Mouse (Mus musculus): ENCODE measurements around the gene Bcap29. TPM values are rescaled to one million over a fixed set of nuclear protein-coding genes. Genes with fewer than 3 reads are reported as not detected.
A peak's percentile ranks its signal among the peaks of the same experiment; 100 is the strongest.
"Not testable (repeated sequence)": the region's sequence is repeated elsewhere in the genome, so short reads cannot be mapped to it uniquely, and the experiment has no call there.

Bcap29 gene
- total RNA-seq (2021): 10 to 100 TPM; 22.6 to 24.5 TPM

GRCm38 (mm10) chr12:31634343-31635239, at the start of gene Bcap29:
TSS of gene Bcap29 (minus strand) at chr12:31634658.
- peak; percentile 27 to 89 for DNase-seq (ENCODE audit: extremely low spot score in 1 of 2, low spot score in 2 of 2)
- intact Hi-C loops (cut with DNase I): loop anchor here (10.0 kb wide), 1 partner anchor 260 kb away; no protein-coding TSS in a partner anchor

GRCm38 (mm10) chr12:31667187-31667586, 32.7 kb upstream of the Bcap29 start:
- intact Hi-C loops (cut with DNase I): no loop called here
- DNase-seq (ENCODE audit: extremely low spot score in 1 of 2, low spot score in 2 of 2): no peak

GRCm38 (mm10) chr12:31665999-31666398, 31.5 kb upstream of the Bcap29 start:
- DNase-seq (ENCODE audit: extremely low spot score in 1 of 2, low spot score in 2 of 2): no peak
- intact Hi-C loops (cut with DNase I): no loop called here

DNA sequence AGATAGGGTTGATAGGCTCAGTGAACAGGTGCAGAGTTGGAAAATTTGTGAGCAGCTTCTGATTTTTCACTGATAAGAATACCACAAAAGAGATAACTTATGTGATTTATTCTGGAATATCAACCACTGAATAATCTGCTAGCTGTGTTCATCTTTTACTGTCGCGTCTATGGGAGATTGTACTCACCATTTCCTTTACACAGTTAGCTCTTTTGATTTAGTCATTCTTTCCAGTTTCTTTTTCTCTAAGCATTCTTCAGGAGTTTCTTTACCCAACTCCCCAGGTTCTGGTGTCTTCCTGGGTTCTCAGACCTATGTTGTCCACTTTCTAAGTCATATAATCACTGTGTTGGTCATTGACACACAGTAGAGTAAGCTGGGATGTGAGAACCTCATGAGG, 22.4 kb upstream of the Bcap29 start:
- DNase-seq (ENCODE audit: extremely low spot score in 1 of 2, low spot score in 2 of 2): no peak
- intact Hi-C loops (cut with DNase I): loop anchor here (10.0 kb wide), 2 partner anchors 152 to 268 kb away; no protein-coding TSS in a partner anchor

- intact Hi-C loops (cut with DNase I): loop anchor here (10.0 kb wide), 2 partner anchors 150 to 270 kb away; no protein-coding TSS in a partner anchor
- DNase-seq (ENCODE audit: extremely low spot score in 1 of 2, low spot score in 2 of 2): no peak
Measured at GRCm38 (mm10) chr12:31654965-31655477, 20.6 kb upstream of the Bcap29 start.

- intact Hi-C loops (cut with DNase I): loop anchor here (10.0 kb wide), 2 partner anchors 150 to 270 kb away; no protein-coding TSS in a partner anchor
- peak; percentile 94 to 95 for DNase-seq (ENCODE audit: extremely low spot score in 1 of 2, low spot score in 2 of 2)
Measured at GRCm38 (mm10) chr12:31654197-31654964, 19.9 kb upstream of the Bcap29 start, which contains the start of the genes Dus4l and Cog5. TSS of gene Dus4l (minus strand) at chr12:31654826. TSS of gene Cog5 (plus strand) at chr12:31654869.

GRCm38 (mm10) chr12:31653611-31654010, 19.2 kb upstream of the Bcap29 start:
- intact Hi-C loops (cut with DNase I): loop anchor here (10.0 kb wide), 2 partner anchors 149 to 271 kb away; no protein-coding TSS in a partner anchor
- DNase-seq (ENCODE audit: extremely low spot score in 1 of 2, low spot score in 2 of 2): no peak

DNA sequence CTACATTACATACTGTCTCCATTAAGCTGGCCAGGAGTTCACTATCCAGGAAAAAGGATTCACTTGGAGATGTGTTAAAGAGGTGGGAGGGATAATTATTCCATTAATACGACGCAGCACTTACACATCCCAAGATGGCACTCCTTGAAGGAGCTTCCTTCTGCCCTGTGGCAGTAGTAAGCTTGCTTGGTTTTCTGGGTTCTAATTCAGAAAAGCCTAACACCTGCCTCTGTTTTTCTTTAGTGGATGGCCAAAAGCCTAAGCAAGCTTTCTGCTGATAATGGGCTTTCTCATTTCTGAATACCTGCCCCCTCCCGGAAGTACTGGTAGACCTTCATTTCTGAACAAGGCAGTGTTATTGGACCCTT, 766 bp upstream of the Bcap29 start:
- intact Hi-C loops (cut with DNase I): loop anchor here (10.0 kb wide), 1 partner anchor 260 kb away; no protein-coding TSS in a partner anchor
- no peak for DNase-seq (ENCODE audit: extremely low spot score in 1 of 2, low spot score in 2 of 2)

- no peak for DNase-seq (ENCODE audit: extremely low spot score in 1 of 2, low spot score in 2 of 2)
- intact Hi-C loops (cut with DNase I): loop anchor here (10.0 kb wide), 1 partner anchor 259 kb away; no protein-coding TSS in a partner anchor
Measured at GRCm38 (mm10) chr12:31633970-31634342, 502 bp downstream of the Bcap29 start.

DNA sequence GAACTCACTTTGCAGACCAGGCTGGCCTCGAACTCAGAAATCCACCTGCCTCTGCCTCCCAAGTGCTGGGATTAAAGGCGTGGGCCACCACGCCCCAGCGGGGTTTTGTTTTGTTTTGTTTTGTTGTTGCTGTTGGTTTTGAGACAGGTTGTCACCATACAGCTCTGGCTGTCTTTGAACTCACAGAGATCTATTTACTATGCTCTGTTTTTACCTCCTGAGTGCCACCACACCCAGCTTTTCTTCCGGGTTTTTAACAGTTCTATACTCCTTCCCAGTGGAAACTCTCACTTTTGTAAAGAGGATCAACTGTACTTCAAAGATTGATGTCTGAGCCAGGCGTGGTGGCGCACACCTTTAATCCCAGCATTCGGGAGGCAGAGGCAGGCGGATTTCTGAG, 6.1 kb downstream of the Bcap29 start:
- DNase-seq (ENCODE audit: extremely low spot score in 1 of 2, low spot score in 2 of 2); intact Hi-C loops (cut with DNase I): not testable (repeated sequence)

GRCm38 (mm10) chr12:31625016-31625415, 9.4 kb downstream of the Bcap29 start:
- intact Hi-C loops (cut with DNase I): no loop called here
- no peak for DNase-seq (ENCODE audit: extremely low spot score in 1 of 2, low spot score in 2 of 2)

- intact Hi-C loops (cut with DNase I): no loop called here
Measured at GRCm38 (mm10) chr12:31620106-31620505, 14.4 kb downstream of the Bcap29 start.

GRCm38 (mm10) chr12:31613353-31613752, 21.1 kb downstream of the Bcap29 start:
- DNase-seq (ENCODE audit: extremely low spot score in 1 of 2, low spot score in 2 of 2): no peak
- intact Hi-C loops (cut with DNase I): no loop called here

More at GRCm38 (mm10) chr12:31620106-31620505, 14.4 kb downstream of the Bcap29 start:
- no peak for DNase-seq (ENCODE audit: extremely low spot score in 1 of 2, low spot score in 2 of 2)

DNA sequence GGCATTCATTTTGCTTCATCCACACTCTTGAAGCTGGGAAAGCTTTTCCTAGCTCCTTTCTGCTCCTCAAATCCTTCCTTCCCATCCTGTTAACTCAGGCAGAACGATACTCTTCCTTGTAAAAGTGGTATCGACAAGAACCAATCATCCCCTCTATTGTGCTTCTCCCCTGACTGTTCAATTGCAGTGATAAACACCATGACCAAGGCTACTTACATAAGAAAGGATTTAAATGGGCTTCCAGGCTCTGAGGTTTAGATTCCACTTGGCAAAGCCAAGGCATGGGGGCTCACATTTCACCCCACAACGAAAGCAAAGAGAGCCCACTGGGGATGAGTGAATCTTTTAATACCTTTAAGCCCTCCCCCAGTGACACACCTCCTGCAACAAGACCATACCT, 26.3 kb downstream of the Bcap29 start:
- intact Hi-C loops (cut with DNase I): no loop called here
- no peak for DNase-seq (ENCODE audit: extremely low spot score in 1 of 2, low spot score in 2 of 2)

DNA sequence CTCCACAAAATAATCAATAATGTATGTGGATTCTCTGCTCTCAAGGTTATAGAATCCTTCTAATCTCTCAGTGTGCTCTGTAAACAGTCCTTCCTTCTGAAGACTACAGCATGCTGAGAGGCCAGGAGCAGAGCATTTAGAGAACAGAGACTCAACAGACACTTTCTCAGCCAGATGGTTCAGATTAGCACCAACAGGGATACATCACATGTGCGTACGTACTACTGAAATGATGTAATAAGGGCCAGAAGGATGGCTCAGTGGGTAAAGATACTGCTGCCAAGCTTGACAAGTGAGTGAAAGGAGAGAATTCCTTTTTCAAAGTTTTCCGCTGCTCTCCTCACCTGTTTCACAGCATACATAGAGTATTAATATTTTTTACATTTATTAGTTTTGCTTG, 29.6 kb downstream of the Bcap29 start:
- intact Hi-C loops (cut with DNase I): no loop called here
- no peak for DNase-seq (ENCODE audit: extremely low spot score in 1 of 2, low spot score in 2 of 2)

GRCm38 (mm10) chr12:31603586-31603985, 30.9 kb downstream of the Bcap29 start:
- intact Hi-C loops (cut with DNase I): no loop called here
- DNase-seq (ENCODE audit: extremely low spot score in 1 of 2, low spot score in 2 of 2): no peak

GRCm38 (mm10) chr12:31594296-31594695, 40.2 kb downstream of the Bcap29 start:
- intact Hi-C loops (cut with DNase I): no loop called here
- DNase-seq (ENCODE audit: extremely low spot score in 1 of 2, low spot score in 2 of 2): no peak

GRCm38 (mm10) chr12:31592011-31592410, 42.4 kb downstream of the Bcap29 start:
- DNase-seq (ENCODE audit: extremely low spot score in 1 of 2, low spot score in 2 of 2): no peak
- intact Hi-C loops (cut with DNase I): no loop called here

GRCm38 (mm10) chr12:31583726-31584125, 50.7 kb downstream of the Bcap29 start:
- no peak for DNase-seq (ENCODE audit: extremely low spot score in 1 of 2, low spot score in 2 of 2)
- intact Hi-C loops (cut with DNase I): no loop called here
